Mouse (Mus musculus) bone marrow macrophage, adult 2 months (primary cell): ENCODE results near the gene Cpped1.

ENCODE experiments used
- CTCF ChIP-seq: IDR thresholded peaks from 2 replicates; pipeline ENCODE4 v1.5.1; 2012; ENCODE audit warnings: low read depth, mild to moderate bottlenecking, low read length, moderate library complexity
- POLR2A ChIP-seq: IDR thresholded peaks from 2 replicates; pipeline ENCODE4 v1.6.1; 2012; ENCODE audit warnings: mild to moderate bottlenecking, low read depth, low read length, borderline replicate concordance

- TF ChIP-seq CTCF (no peak), POLR2A (no peak)
Measured at GRCm38 (mm10) chr16:11845309-11845708, 63.9 kb downstream of the Cpped1 start.
